Mouse (Mus musculus) liver, adult 2 months (tissue): ENCODE measurements at regions not wholly inside any gene's neighbourhood (a gene's known extent, or its start where the extent isn't known, plus 50 kb on each side); places are given as distances from the start of the nearest gene placed in this dataset.

Experiments
- CTCF ChIP-seq: fragments of 200-500 bp; IDR thresholded peaks from 2 replicates; pipeline ENCODE4 v1.5.1; 2011; ENCODE audit warnings: low read depth, low read length, control low read depth
- POLR2A ChIP-seq: fragments of 200-500 bp; IDR thresholded peaks from 2 replicates; pipeline ENCODE4 v1.6.1; 2011; ENCODE audit warnings: low read length, control low read depth; ENCODE audit not compliant: insufficient read depth; ENCODE audit errors: extremely low read depth

DNA sequence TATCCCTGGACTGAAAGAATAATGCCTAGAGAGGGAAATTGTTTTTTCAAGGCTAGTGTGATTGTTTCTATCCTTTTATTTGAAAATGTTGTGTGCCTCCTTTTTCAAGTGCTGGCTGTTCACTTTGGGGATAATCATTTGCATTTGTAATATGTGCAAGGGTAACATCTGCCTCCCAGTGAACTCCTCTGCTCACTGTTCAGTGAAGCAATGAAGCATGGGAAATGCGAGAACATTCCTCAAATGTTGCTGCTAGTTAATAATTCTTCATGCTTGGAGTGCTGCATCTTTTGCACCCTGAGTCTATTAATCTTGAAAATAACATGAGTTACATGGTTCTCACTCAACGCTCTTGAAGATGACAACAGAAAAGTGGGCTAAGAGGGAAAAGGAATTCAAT lies 310.6 kb downstream of the Serpinb8 start:
- TF ChIP-seq CTCF (no peak), POLR2A (no peak)
